Mouse (Mus musculus) brain, embryonic 14.5 days (tissue): ENCODE results near the gene Cmtm5.

Source experiments
- CTCF ChIP-seq: fragments of 200-500 bp; IDR thresholded peaks from 2 replicates; pipeline ENCODE4 v1.5.1; 2012; ENCODE audit warnings: inconsistent platforms, mild to moderate bottlenecking, moderate library complexity, borderline replicate concordance; ENCODE audit not compliant: insufficient read depth, insufficient read length; ENCODE audit errors: extremely low read depth
- POLR2A ChIP-seq: fragments of 200-500 bp; IDR thresholded peaks from 2 replicates; pipeline ENCODE4 v1.6.1; 2012; ENCODE audit warnings: mild to moderate bottlenecking, inconsistent platforms, borderline replicate concordance; ENCODE audit not compliant: poor library complexity, insufficient read depth, insufficient read length, severe bottlenecking; ENCODE audit errors: extremely low read depth

DNA sequence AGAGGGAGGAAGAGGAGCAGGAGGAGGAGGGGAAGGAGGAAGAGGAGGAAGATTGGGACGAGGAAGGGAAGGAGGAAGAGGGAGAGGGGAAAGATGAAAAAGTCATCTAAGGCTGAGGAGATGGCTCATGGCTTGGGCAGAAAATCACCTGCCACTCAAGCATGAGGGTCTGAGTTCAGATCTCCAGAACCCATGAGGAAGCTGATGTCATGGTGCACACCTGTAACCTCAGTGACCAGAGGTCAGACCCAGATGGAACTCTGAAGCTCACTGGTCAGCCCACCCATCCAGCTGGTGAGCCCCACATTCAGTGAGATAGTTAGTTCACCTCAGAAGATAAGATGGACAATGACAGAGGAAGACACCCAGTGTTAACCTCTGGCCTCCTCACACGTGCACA lies 8.9 kb downstream of the Cmtm5 start:
- TF ChIP-seq POLR2A (no peak), CTCF (no peak)
